Mouse (Mus musculus): Measurements from ENCODE around the gene Cep295nl. TPM values are rescaled to one million over a fixed set of nuclear protein-coding genes. Genes with fewer than 3 reads are reported as not detected.

The Cep295nl gene
- polyA plus RNA-seq, 1 experiment, result 1.4 TPM

GRCm38 (mm10) chr11:118298810-118299209, 43.5 kb downstream of the Cep295nl start:
- Histone ChIP-seq H3K36me3 (ENCODE audit: control insufficient read depth, insufficient read depth) (peaks cover 62% of the 10 kb centered on the region), H3K4me3 (ENCODE audit: insufficient read depth, poor library complexity, severe bottlenecking) (no peak overlapping the region), H3K79me3 (ENCODE audit: low read depth) (peaks cover 1% of the 10 kb centered on the region), H3ac (ENCODE audit: control insufficient read depth, insufficient read length, low read depth) (no peak overlapping the region), H3K79me2 (ENCODE audit: control insufficient read depth, insufficient read depth) (no peaks in the 10 kb centered on the region), H3K27me3 (ENCODE audit: control insufficient read depth, insufficient read depth, insufficient read length) (no peaks in the 10 kb centered on the region)
- TF ChIP-seq MYOG (IDR thresholded peaks at IDR 0.05; ENCODE audit: control insufficient read depth, extremely low read depth, insufficient read length) (no peak), USF1 (IDR thresholded peaks at IDR 0.05; ENCODE audit: low read depth) (no peak), CEBPB (IDR thresholded peaks at IDR 0.05; ENCODE audit: low read depth) (no peak), MAX (IDR thresholded peaks at IDR 0.05) (no peak), CTCF (IDR thresholded peaks at IDR 0.05; ENCODE audit: control insufficient read depth, insufficient read depth, insufficient read length) (no peak), FOSL1 (IDR thresholded peaks at IDR 0.05; ENCODE audit: insufficient read depth, low read length, poor library complexity, severe bottlenecking) (no peak)

- no peaks in the 10 kb centered on the region for H3K79me3 ChIP-seq (ENCODE audit: low read depth)
- H3K36me3 ChIP-seq (ENCODE audit: control insufficient read depth, insufficient read depth), result peaks cover 60% of the 10 kb centered on the region
- H3K27me3 ChIP-seq (ENCODE audit: control insufficient read depth, insufficient read depth, insufficient read length), result no peaks in the 10 kb centered on the region
- H3K79me2 ChIP-seq (ENCODE audit: control insufficient read depth, insufficient read depth), result no peaks in the 10 kb centered on the region
- H3ac ChIP-seq (ENCODE audit: control insufficient read depth, insufficient read length, low read depth), result no peak overlapping the region
- TF ChIP-seq FOSL1 (IDR thresholded peaks at IDR 0.05; ENCODE audit: insufficient read depth, low read length, poor library complexity, severe bottlenecking) (no peak), MYOD1 (IDR thresholded peaks at IDR 0.05; ENCODE audit: control insufficient read depth, insufficient read length, low read depth) (no peak), MYOG (IDR thresholded peaks at IDR 0.05; ENCODE audit: control insufficient read depth, extremely low read depth, insufficient read length) (no peak), MAX (IDR thresholded peaks at IDR 0.05) (no peak), CEBPB (IDR thresholded peaks at IDR 0.05; ENCODE audit: low read depth) (no peak), USF1 (IDR thresholded peaks at IDR 0.05; ENCODE audit: low read depth) (no peak), CTCF (IDR thresholded peaks at IDR 0.05; ENCODE audit: control insufficient read depth, insufficient read depth, insufficient read length) (no peak)
- H3K4me3 ChIP-seq (ENCODE audit: insufficient read depth, poor library complexity, severe bottlenecking), result no peak overlapping the region
These were observed 44.3 kb downstream of the Cep295nl start for GRCm38 (mm10) chr11:118297967-118298366.

- Histone ChIP-seq H3K36me3 (ENCODE audit: control insufficient read depth, insufficient read depth) (peaks cover 31% of the 10 kb centered on the region), H3K4me3 (ENCODE audit: insufficient read depth, poor library complexity, severe bottlenecking) (no peak overlapping the region), H3K27me3 (ENCODE audit: control insufficient read depth, insufficient read depth, insufficient read length) (no peaks in the 10 kb centered on the region), H3K79me3 (ENCODE audit: low read depth) (no peaks in the 10 kb centered on the region), H3K79me2 (ENCODE audit: control insufficient read depth, insufficient read depth) (no peaks in the 10 kb centered on the region), H3ac (ENCODE audit: control insufficient read depth, insufficient read length, low read depth) (no peak overlapping the region)
- no peak for TF ChIP-seq FOSL1 (IDR thresholded peaks at IDR 0.05; ENCODE audit: insufficient read depth, low read length, poor library complexity, severe bottlenecking)
- no peak for TF ChIP-seq MAX (IDR thresholded peaks at IDR 0.05)
- TF ChIP-seq CTCF (IDR thresholded peaks at IDR 0.05; ENCODE audit: control insufficient read depth, insufficient read depth, insufficient read length), result no peak
- TF ChIP-seq MYOD1 (IDR thresholded peaks at IDR 0.05; ENCODE audit: control insufficient read depth, insufficient read length, low read depth), result no peak
- TF ChIP-seq USF1 (IDR thresholded peaks at IDR 0.05; ENCODE audit: low read depth), result no peak
- TF ChIP-seq MYOG (IDR thresholded peaks at IDR 0.05; ENCODE audit: control insufficient read depth, extremely low read depth, insufficient read length), result no peak
- TF ChIP-seq CEBPB (IDR thresholded peaks at IDR 0.05; ENCODE audit: low read depth), result no peak
These were observed 47.3 kb downstream of the Cep295nl start for GRCm38 (mm10) chr11:118295026-118295425.

GRCm38 (mm10) chr11:118292671-118293070, 49.6 kb downstream of the Cep295nl start:
- no peak overlapping the region for H3K4me3 ChIP-seq (ENCODE audit: insufficient read depth, poor library complexity, severe bottlenecking)
- H3K79me2 ChIP-seq (ENCODE audit: control insufficient read depth, insufficient read depth), result peaks cover 23% of the 10 kb centered on the region
- no peaks in the 10 kb centered on the region for H3K27me3 ChIP-seq (ENCODE audit: control insufficient read depth, insufficient read depth, insufficient read length)
- no peak overlapping the region for H3ac ChIP-seq (ENCODE audit: control insufficient read depth, insufficient read length, low read depth)
- no peak for TF ChIP-seq USF1 (IDR thresholded peaks at IDR 0.05; ENCODE audit: low read depth)
- no peak for TF ChIP-seq CTCF (IDR thresholded peaks at IDR 0.05; ENCODE audit: control insufficient read depth, insufficient read depth, insufficient read length)
- no peak for TF ChIP-seq MYOD1 (IDR thresholded peaks at IDR 0.05; ENCODE audit: control insufficient read depth, insufficient read length, low read depth)
- TF ChIP-seq MAX (IDR thresholded peaks at IDR 0.05), result no peak
- TF ChIP-seq MYOG (IDR thresholded peaks at IDR 0.05; ENCODE audit: control insufficient read depth, extremely low read depth, insufficient read length), result no peak
- TF ChIP-seq CEBPB (IDR thresholded peaks at IDR 0.05; ENCODE audit: low read depth), result no peak
- TF ChIP-seq FOSL1 (IDR thresholded peaks at IDR 0.05; ENCODE audit: insufficient read depth, low read length, poor library complexity, severe bottlenecking), result no peak
- H3K36me3 ChIP-seq (ENCODE audit: control insufficient read depth, insufficient read depth), result peaks cover 24% of the 10 kb centered on the region
- H3K79me3 ChIP-seq (ENCODE audit: low read depth), result peaks cover 21% of the 10 kb centered on the region

GRCm38 (mm10) chr11:118289999-118290889, 52.1 kb downstream of the Cep295nl start, which contains the start of gene Usp36:
TSS of gene Usp36 (minus strand) at chr11:118290244.
- Histone ChIP-seq H3K79me3 (ENCODE audit: low read depth) (peaks cover 38% of the 10 kb centered on the region), H3K27me3 (ENCODE audit: control insufficient read depth, insufficient read depth, insufficient read length) (no peaks in the 10 kb centered on the region), H3K79me2 (ENCODE audit: control insufficient read depth, insufficient read depth) (peaks cover 47% of the 10 kb centered on the region), H3ac (ENCODE audit: control insufficient read depth, insufficient read length, low read depth) (peak within 1 kb of the TSS; percentile 95), H3K4me3 (ENCODE audit: insufficient read depth, poor library complexity, severe bottlenecking) (peak within 1 kb of the TSS; percentile 98), H3K36me3 (ENCODE audit: control insufficient read depth, insufficient read depth) (peaks cover 36% of the 10 kb centered on the region)
- TF ChIP-seq MAX (IDR thresholded peaks at IDR 0.05), result peak; percentile 95
- no peak for TF ChIP-seq FOSL1 (IDR thresholded peaks at IDR 0.05; ENCODE audit: insufficient read depth, low read length, poor library complexity, severe bottlenecking)
- no peak for TF ChIP-seq MYOG (IDR thresholded peaks at IDR 0.05; ENCODE audit: control insufficient read depth, extremely low read depth, insufficient read length)
- no peak for TF ChIP-seq MYOD1 (IDR thresholded peaks at IDR 0.05; ENCODE audit: control insufficient read depth, insufficient read length, low read depth)
- TF ChIP-seq CEBPB (IDR thresholded peaks at IDR 0.05; ENCODE audit: low read depth), result peak; percentile 80
- TF ChIP-seq USF1 (IDR thresholded peaks at IDR 0.05; ENCODE audit: low read depth), result peak; percentile 73
- TF ChIP-seq CTCF (IDR thresholded peaks at IDR 0.05; ENCODE audit: control insufficient read depth, insufficient read depth, insufficient read length), result no peak
